Mouse (Mus musculus) macrophage (primary cell): Measurements from ENCODE around the gene Gm10306. TPM values are rescaled to one million over a fixed set of nuclear protein-coding genes. Genes with fewer than 3 reads are reported as not detected.

Experiments
- H3K27ac ChIP-seq: fragments of 350-480 bp; formaldehyde crosslinking; 2 replicates; pipeline ENCODE4 v1.9.0; 2021
- H3K36me3 ChIP-seq: fragments of 350-480 bp; formaldehyde crosslinking; 2 replicates; pipeline ENCODE4 v1.9.0; 2021; ENCODE audit errors: inconsistent target
- H3K4me3 ChIP-seq: fragments of 350-480 bp; formaldehyde crosslinking; 2 replicates; pipeline ENCODE4 v1.9.0; 2021; ENCODE audit errors: inconsistent target
- H3K79me2 ChIP-seq: fragments of 350-480 bp; formaldehyde crosslinking; 2 replicates; pipeline ENCODE4 v1.9.0; 2021; ENCODE audit errors: inconsistent target
- WGBS: methylation state at CpG from one replicate; pipeline ENCODE4 v1.1.7; 2026; ENCODE audit warnings: inconsistent platforms; ENCODE audit not compliant: missing documents; 5-methylcytosine and 5-hydroxymethylcytosine counted together
- polyA plus RNA-seq: library from polyadenylated mRNA; stranded (reverse); fragments of 250-400 nt; gene quantifications from 3 replicates; pipeline ENCODE4 v1.2.4, GENCODE M21; 2018; ENCODE audit warnings: inconsistent platforms
- total RNA-seq, 78 experiments: library from RNA; depleted of rRNA; stranded (reverse); fragments of 250-400 nt; gene quantifications; 1 replicate in 9 of 78; 2 replicates in 24 of 78; 3 replicates in 43 of 78; 4 replicates in 2 of 78; pipeline ENCODE4 v1.2.4; 2018; ENCODE audit warnings: inconsistent platforms in 56 of 78

Gene Gm10306
- not detected for total RNA-seq (2018; cell fraction: chromatin; rRNA removed)
- total RNA-seq (2018; cell fraction: cytosol; rRNA removed): under 1 TPM in 1 of 26 experiments, not detected in 25; 0.58 TPM
- not detected for total RNA-seq (2018; cell fraction: nucleus; rRNA removed)
- not detected in 3 replicates for polyA plus RNA-seq

DNA sequence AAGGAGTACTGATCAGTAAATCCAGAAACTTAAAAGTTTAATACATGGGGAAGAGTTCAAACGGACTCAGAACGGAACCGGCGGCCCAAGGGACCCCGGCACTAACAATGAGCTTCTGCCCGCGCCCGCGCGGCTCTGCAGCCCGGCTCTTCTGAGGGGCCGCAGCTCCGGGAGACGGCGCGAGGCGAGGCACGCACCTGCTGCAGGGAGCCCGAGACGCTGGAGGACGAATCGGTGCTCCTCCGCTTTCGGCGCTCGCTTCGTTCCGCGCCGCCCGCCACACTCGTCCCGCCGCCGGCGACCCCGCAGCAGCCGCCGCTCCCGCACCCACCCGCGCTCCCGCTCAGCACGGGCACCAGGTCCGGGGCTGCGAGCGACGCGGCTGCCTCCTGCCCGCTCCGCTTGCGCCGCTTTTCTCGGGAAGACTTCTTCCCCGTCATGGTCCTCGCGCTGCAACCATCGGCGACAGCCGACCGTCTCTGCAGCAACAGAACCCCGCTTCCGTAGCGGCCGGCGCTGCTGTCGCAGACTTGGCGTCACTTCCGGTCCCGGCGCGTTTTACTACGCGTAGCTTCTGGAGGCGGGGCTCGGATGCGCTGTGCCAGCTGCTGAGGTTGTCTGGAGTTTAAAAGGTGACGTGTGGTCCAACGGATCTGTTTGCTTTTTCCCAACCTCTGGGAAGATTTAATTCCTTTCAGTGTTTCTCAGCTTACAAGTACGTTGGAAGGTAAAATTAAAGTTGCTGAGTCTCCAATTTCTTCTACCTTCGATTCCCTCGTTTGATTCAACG lies at the start of gene Gm10306, which contains the start of gene Caap1:
Gm10306 (plus strand) TSS at position 282 of the 790 bp plus-strand sequence.
Caap1 (minus strand) TSS at position 532 of the 790 bp plus-strand sequence.
- no peak within 1 kb of the TSS for H3K27ac ChIP-seq

DNA sequence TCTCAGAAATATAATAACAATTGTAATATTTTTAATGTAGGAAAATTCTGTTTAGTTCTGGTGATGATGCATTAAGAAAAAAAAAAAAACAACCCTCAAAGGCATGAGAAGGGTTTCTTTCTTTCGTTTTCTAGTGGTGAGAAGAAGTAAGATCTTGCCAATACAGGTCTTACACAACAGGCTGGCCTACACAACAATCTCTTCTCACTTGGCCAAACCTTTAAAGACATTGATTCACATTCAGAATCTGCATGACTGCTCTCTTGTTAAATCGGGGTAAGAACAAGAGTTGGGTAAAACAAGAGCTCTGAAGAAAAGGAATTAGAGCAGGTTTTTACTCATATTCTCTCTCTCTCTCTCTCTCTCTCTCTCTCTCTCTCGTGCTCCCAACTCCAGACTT lies 41.0 kb upstream of the Gm10306 start:
- Histone ChIP-seq H3K79me2 (no peaks in the 10 kb centered on the region), H3K36me3 (peaks cover 9% of the 10 kb centered on the region; the same call in 1 of the 2 replicates), H3K4me3 (no peak overlapping the region), H3K27ac (no peak overlapping the region)
- WGBS: 52% methylated on average over 3 of the region's 3 CpGs

More for the DNA sequence above, at the start of gene Gm10306, which contains the start of gene Caap1:
- H3K4me3 ChIP-seq: peak within 1 kb of the TSS; percentile 60
- no peaks in the 10 kb centered on the region for H3K36me3 ChIP-seq
- peaks cover 42% of the 10 kb centered on the region for H3K79me2 ChIP-seq
- 1% methylated on average over 82 of the region's 83 CpGs for WGBS

DNA sequence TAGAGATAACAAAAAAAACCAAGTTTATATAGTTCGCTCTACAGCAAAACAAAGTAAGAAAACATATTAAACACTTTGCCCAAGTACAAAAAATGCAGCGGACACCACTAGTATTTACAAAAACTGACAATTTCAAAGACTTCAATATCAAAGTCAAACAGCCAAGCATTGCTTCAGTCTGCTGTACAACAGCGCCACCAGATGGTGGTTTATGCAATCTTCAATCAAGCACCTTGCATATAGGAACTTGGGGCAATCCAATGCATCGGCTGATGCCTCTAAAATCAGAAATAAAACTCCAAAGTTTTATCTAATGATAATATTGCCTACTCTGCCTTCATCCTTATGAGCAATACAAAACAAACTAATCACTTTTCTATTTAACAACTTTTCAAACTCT lies 38.7 kb upstream of the Gm10306 start:
- no peak overlapping the region for H3K27ac ChIP-seq
- no peaks in the 10 kb centered on the region for H3K79me2 ChIP-seq
- no peak overlapping the region for H3K4me3 ChIP-seq
- H3K36me3 ChIP-seq: no peaks in the 10 kb centered on the region
- 73% methylated on average over 4 of the region's 4 CpGs for WGBS

DNA sequence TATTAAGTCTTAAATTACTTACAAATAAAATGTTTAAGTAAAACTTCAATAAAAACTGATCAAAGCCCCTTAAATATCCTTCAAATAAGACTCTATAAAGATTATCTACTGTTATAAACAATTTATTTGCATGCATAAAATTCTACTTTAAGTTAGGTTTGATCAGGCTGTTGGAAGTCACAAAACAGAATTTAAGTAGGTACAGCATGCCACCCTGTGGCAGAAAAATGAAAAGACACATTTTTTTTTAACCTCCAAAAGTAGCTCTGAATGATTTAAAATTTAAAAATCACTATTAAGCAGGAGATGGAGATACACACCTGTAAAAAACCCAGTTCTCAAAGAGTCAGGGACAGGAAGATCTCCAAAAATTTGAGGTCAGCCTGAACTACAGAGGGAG lies 33.0 kb upstream of the Gm10306 start:
- Histone ChIP-seq H3K79me2 (no peaks in the 10 kb centered on the region), H3K4me3 (no peak overlapping the region), H3K27ac (no peak overlapping the region), H3K36me3 (no peaks in the 10 kb centered on the region)

DNA sequence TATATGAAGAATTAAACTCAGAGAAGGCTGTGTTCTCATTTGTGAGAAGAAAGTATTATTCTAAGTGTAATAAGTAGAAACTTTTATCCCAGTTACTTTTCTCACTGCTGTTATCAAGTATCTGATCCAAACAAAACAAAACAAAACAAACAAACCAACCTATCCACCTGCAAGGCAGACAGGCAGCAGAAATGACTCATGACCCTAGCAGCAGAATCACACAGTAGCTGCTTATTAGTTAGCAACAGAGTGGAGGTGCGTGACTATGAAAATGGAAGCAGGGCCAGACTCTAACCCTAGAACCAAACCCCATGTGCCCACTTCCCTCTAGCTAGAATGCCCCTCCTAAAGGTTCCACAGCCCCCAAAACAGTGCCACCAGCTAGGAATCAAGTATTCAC lies 26.9 kb upstream of the Gm10306 start:
- Histone ChIP-seq H3K4me3 (no peak overlapping the region), H3K36me3 (no peaks in the 10 kb centered on the region), H3K27ac (no peak overlapping the region), H3K79me2 (no peaks in the 10 kb centered on the region)
- WGBS: 100% methylated on average over 1 of the region's 1 CpGs

DNA sequence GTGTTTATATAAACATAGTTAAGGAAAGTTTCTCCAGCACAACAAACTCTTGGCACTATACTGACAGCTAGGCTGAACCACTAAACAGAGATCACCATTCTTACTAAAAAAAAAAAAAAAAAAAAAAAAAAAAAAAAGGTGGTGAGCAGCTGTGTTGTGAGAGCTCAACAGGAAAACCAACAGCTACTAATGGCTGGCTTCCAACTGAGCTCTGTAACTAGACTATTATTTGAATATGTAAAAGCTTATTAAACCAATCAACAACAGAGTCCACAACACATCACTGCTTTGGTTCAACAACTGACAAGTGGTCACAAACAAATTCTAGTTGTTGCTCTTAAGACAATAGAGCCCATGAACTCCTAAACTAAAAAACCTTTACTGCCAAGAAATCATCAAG lies 23.1 kb upstream of the Gm10306 start:
- Histone ChIP-seq H3K27ac (no peak overlapping the region), H3K36me3 (no peaks in the 10 kb centered on the region), H3K4me3 (no peak overlapping the region), H3K79me2 (no peaks in the 10 kb centered on the region)

DNA sequence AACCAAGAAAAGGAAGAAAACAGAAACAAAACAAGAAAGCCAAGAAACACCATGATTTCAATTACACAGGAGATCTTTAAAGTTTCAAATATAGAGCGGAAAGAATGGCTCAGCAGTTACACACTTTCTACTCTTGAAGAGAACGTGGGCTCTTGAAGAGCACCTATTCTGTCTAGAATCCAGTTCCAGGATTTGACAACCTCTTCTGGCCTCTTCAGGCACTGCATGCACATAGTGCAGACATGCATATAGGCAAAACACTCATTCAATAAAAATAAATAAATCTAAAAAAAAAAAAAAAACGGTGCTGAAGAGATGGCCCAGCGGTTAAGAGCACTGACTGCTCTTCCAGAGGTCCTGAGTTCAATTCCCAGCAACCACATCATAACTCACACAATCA lies 13.3 kb upstream of the Gm10306 start:
- 98% methylated on average over 4 of the region's 4 CpGs for WGBS
- H3K4me3 ChIP-seq: no peak overlapping the region
- peaks cover 31% of the 10 kb centered on the region for H3K36me3 ChIP-seq
- no peaks in the 10 kb centered on the region for H3K79me2 ChIP-seq
- H3K27ac ChIP-seq: no peak overlapping the region

DNA sequence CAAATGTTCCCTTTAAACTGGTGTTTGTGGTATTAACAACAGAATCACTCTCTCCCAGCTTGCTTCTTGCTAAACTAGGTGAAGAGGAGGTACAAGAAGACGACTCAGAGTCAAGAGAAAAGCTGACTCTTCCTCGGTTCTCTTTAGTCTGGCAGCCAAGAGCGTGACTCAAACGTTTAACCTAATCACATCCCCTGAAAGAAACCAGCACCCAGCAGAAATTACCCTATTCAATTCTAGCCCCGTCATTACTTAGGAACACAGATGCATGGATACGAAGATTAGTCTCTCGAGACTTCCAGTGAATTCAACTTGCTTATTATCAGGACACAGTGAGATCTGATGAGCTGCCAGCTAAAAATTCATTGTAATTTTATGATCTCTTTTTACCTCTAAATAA lies 12.0 kb upstream of the Gm10306 start:
- Histone ChIP-seq H3K27ac (no peak overlapping the region), H3K79me2 (no peaks in the 10 kb centered on the region), H3K36me3 (peaks cover 25% of the 10 kb centered on the region), H3K4me3 (no peak overlapping the region)
- WGBS: 96% methylated on average over 7 of the region's 7 CpGs

DNA sequence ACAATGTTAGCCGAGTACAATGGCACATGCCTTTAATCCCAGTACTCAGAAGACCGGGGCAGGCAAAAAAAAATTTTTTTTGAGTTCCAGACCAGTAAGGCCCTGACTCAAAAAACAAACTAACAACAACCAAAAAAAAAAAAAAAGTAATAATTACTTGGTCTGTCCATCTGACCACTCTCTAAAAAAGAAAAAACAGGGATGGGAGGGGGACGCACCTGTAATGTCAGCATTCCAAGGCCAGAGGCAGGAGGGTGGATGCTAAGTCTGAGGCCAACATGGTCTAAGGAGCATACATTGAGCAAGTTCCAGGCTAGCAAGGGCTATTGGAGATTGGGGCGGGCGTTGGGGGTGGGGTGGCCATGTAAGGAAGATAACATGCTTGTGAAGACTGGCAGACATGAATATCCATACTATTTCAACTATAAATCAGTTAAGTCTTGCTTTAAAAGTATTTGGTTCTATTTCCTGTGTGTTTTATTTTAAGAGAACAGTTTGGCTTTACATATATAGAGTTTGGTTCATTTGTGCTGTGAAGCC lies 1.3 kb upstream of the Gm10306 start:
- no peak overlapping the region; the same call in 1 of the 2 replicates for H3K4me3 ChIP-seq
- 84% methylated on average over 3 of the region's 5 CpGs for WGBS
- H3K27ac ChIP-seq: no peak overlapping the region
- peaks cover 42% of the 10 kb centered on the region for H3K79me2 ChIP-seq
- H3K36me3 ChIP-seq: no peaks in the 10 kb centered on the region

DNA sequence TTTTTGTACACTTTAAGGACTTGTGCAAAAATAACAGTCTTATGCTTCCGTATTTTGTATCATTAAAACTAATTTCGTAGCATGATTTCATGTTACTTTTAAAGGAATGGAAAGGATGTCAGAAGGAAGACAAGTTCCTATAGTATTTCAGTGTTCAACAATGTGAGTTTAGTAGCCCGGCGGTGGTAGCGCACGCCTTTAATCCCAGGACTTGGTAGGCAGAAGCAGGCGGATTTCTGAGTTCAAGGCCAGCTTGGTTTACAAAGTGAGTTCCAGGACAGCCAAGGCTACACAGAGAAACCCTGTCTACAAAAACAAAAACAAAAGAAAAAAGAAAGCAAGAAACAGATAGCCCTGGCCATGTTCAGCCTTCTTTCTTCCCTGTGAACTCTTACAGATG lies 799 bp downstream of the Gm10306 start:
- 90% methylated on average over 5 of the region's 7 CpGs for WGBS
- Histone ChIP-seq H3K4me3 (peak overlapping the region; percentile 60), H3K79me2 (peaks cover 40% of the 10 kb centered on the region), H3K36me3 (no peaks in the 10 kb centered on the region), H3K27ac (no peak overlapping the region)

DNA sequence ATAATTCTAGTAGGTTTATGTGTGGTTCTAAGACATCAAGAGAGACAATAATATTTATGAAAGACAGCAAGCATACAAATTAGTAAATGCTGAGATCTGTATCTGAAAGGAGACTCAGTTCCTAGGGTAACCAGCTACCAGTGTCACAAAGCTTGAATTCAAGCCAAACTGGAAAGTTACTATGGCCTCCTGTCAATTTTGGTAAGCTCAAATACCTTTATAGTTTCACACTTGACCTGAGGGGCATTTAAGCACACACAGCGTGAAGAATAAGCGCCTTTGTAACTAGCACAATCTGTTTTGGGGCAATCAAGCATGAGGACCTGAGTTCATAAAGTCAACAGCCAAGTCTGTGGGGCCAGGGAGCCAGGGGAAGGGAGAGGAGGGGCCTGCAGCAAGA lies 2.9 kb downstream of the Gm10306 start:
- no peak overlapping the region for H3K27ac ChIP-seq
- H3K36me3 ChIP-seq: no peaks in the 10 kb centered on the region
- WGBS: 94% methylated on average over 2 of the region's 2 CpGs
- H3K4me3 ChIP-seq: no peak overlapping the region
- peaks cover 19% of the 10 kb centered on the region for H3K79me2 ChIP-seq

DNA sequence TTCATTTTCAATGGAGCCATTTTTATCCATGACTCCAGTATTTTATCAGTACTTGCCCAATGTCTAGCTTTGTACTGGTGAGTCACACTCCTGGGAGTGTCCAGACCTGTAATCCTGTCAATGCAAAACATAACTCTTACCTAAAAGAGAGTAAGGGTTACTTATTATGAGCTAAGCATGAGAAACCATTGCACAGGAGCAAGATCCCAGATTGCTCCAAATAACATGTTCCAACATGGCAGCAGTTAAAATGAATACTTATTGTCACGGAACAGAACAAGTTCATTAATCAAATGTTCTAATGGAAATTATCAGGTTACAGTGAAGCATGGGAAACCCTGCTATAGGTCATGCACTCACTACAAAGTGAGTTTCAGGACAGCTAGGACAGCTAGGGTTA lies 4.0 kb downstream of the Gm10306 start:
- 89% methylated on average over 1 of the region's 1 CpGs for WGBS
- H3K79me2 ChIP-seq: peaks cover 9% of the 10 kb centered on the region
- no peak overlapping the region for H3K4me3 ChIP-seq
- H3K36me3 ChIP-seq: no peaks in the 10 kb centered on the region
- H3K27ac ChIP-seq: no peak overlapping the region

DNA sequence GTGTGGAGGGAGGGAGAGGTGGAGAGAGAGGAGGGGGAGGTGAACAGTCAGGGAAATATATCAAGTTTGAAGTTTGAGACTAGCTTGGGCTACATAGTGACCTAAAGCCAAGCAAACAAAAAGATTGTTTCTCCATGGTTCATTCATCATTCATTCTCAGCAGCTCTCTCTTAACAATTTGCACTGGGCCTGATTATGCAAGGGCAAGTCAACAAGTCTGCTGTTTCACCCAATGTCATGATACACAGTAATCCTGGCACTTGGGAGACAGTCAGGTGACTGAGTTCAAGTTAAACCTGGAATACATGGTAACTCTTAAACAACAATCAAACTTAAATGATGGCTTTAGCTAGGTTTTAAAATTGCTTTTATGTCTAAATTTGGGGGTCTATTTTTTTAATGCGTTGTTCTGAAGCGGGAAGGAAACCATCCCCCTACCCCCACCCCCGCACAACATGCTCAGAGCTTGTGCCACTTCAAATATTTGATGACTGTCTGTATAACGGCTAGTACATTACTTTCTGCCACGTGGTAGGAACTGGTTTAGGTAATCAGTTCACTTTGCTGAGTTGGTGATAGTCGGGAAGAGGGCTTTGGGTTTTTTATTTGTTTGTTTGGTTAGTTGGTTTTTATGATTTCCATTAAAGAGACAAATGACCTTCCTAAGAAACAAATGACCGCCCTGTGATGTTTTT lies 5.8 kb downstream of the Gm10306 start:
- H3K79me2 ChIP-seq: no peaks in the 10 kb centered on the region
- 84% methylated on average over 7 of the region's 7 CpGs for WGBS
- H3K4me3 ChIP-seq: no peak overlapping the region
- H3K27ac ChIP-seq: no peak overlapping the region
- no peaks in the 10 kb centered on the region for H3K36me3 ChIP-seq

DNA sequence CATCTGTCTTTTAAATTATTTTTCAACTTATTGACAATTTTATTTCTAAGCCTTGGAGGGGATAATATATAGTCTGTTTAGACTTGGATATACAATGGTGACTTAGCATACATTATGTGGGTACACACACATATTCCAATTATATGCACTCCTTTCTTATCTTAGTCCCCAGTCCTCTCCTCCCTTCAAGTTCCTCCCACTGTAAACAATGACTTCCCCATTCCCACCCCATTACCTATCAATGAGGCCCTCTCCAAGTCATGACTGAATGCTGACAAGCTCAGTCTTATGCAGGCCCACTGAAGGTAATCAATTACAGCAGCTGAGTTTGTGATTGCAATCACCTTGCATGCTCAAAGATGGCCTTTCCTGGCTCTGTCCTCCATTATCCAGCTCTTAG lies 8.0 kb downstream of the Gm10306 start:
- no peak overlapping the region for H3K4me3 ChIP-seq
- peaks cover 3% of the 10 kb centered on the region for H3K36me3 ChIP-seq
- no peak overlapping the region for H3K27ac ChIP-seq

DNA sequence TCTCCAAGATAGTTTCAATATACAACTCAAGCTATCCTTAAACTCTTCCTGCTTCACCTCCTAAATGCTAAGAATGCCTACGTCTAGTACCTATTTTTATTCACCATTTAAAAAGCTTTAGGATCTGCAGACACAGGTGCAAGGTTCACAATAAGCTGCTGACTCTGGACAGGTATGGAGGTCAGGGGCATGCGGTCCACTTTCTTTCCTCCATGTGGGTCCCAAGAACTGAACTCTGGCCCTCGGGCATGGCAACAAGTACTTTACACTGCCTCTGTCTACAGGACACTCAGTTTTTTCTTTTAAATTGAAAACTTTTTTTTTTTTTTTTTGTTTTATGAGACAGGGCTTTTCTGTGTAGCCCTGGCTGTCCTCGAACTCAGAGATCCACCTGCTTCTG lies 16.3 kb downstream of the Gm10306 start:
- Histone ChIP-seq H3K36me3 (peaks cover 41% of the 10 kb centered on the region), H3K27ac (no peak overlapping the region), H3K79me2 (no peaks in the 10 kb centered on the region), H3K4me3 (no peak overlapping the region)
- 100% methylated on average over 4 of the region's 4 CpGs for WGBS

More for the DNA sequence above, 8.0 kb downstream of the Gm10306 start:
- H3K79me2 ChIP-seq: no peaks in the 10 kb centered on the region
